Mouse (Mus musculus) cortical plate, adult 2 months (tissue): Measurements from ENCODE around the gene Abcb8. TPM values are rescaled to one million over a fixed set of nuclear protein-coding genes. Genes with fewer than 3 reads are reported as not detected.

ENCODE experiments used
- H3K27ac ChIP-seq: fragments of 200-500 bp; 2 replicates; pipeline ENCODE4 v1.5.1; 2012; ENCODE audit warnings: low read length, control low read depth, inconsistent platforms; ENCODE audit not compliant: insufficient read depth
- H3K4me1 ChIP-seq: fragments of 200-500 bp; 2 replicates; pipeline ENCODE4 v1.6.1; 2011; ENCODE audit warnings: low read length; ENCODE audit not compliant: control insufficient read depth, insufficient read depth
- H3K4me3 ChIP-seq: fragments of 200-500 bp; 2 replicates; pipeline ENCODE4 v1.5.1; 2011; ENCODE audit warnings: mild to moderate bottlenecking, low read length, control low read depth; ENCODE audit not compliant: insufficient read depth
- CTCF ChIP-seq: fragments of 200-500 bp; IDR thresholded peaks from 2 replicates; pipeline ENCODE4 v1.5.1; 2011; ENCODE audit warnings: mild to moderate bottlenecking, control low read depth, low read length; ENCODE audit not compliant: insufficient read depth; ENCODE audit errors: extremely low read depth
- POLR2A ChIP-seq: fragments of 200-500 bp; IDR thresholded peaks from 2 replicates; pipeline ENCODE4 v1.6.1; 2011; ENCODE audit warnings: mild to moderate bottlenecking, low read length, control low read depth; ENCODE audit not compliant: insufficient read depth; ENCODE audit errors: extremely low read depth
- polyA plus RNA-seq: library from polyadenylated mRNA; depleted of rRNA; stranded (reverse); fragments of >200 nt; gene quantifications from 2 replicates; pipeline ENCODE4 v1.2.3, GENCODE M21; 2012

Gene Abcb8
- polyA plus RNA-seq, 1 experiment, result 54.8 TPM

DNA sequence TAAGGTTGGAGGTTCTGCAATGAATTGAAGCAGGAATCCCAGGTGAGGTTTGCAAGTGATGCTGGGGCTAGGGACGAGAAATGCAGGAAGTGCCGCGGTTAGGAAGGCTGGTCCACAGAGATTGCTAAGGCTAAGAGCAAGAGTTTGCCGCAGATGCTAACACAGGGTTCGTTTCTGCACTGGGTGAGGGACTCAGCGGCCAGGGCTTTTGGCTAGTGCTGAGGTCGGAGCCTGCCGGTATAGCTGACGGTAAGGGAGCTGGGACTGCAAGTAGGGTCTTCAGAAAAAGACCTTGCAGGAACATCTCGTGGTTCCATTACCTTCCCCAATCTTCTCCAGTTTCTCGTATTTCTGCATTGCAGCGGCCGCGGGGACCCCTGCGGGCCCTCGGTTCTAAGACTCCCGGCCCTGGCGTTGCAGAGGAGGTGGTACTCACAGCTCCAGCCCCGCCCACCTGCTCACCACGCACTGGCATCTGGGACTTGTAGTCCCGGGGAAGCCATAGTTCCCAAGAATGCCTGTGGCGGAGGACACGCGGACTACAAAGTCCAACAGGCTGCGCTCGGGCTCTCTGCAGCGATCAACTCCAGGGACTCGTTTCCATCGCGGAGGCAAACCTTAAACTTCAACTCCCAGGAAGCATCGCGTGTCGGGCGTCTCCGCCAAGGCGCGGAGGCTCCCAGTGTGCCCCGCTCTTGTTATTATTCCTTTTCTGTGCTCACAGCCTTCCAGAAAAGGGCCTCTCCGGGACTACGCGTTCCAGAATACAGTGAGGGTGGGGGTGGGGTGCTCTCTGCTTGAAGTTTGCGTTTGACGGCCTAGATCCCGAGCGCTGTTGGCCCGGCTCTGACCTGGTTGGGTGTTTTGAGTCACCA, 29.9 kb downstream of the Abcb8 start, which contains the start of the genes Cdk5 and Slc4a2:
Cdk5 (minus strand) TSS at position 402 of the 875 bp plus-strand sequence.
Slc4a2 (plus strand) TSS at position 709 of the 875 bp plus-strand sequence.
- TF ChIP-seq POLR2A (peak; percentile 71), CTCF (no peak)
- 0 out of 2 replicates have a peak, but pooled peaks cover 1% of the 10 kb centered on the region for H3K4me1 ChIP-seq
- H3K27ac ChIP-seq, result peak within 1 kb of the TSS; percentile 93
- H3K4me3 ChIP-seq, result peak within 1 kb of the TSS; percentile 83

GRCm38 (mm10) chr5:24424004-24424781, 30.7 kb downstream of the Abcb8 start:
- Histone ChIP-seq H3K4me1 (0 out of 2 replicates have a peak, but pooled peaks cover 1% of the 10 kb centered on the region), H3K27ac (peak overlapping the region; percentile 93), H3K4me3 (peak overlapping the region; percentile 83)
- no peak for TF ChIP-seq CTCF
- no peak for TF ChIP-seq POLR2A

- TF ChIP-seq POLR2A (0 out of 2 replicates have a peak, but pooled peaks have one; percentile 22), CTCF (no peak)
- peak overlapping the region; percentile 83 for H3K4me3 ChIP-seq
- 0 out of 2 replicates have a peak, but pooled peaks cover 1% of the 10 kb centered on the region for H3K4me1 ChIP-seq
- H3K27ac ChIP-seq, result peak overlapping the region; percentile 93
These were observed 31.5 kb downstream of the Abcb8 start for GRCm38 (mm10) chr5:24424861-24425411.

DNA sequence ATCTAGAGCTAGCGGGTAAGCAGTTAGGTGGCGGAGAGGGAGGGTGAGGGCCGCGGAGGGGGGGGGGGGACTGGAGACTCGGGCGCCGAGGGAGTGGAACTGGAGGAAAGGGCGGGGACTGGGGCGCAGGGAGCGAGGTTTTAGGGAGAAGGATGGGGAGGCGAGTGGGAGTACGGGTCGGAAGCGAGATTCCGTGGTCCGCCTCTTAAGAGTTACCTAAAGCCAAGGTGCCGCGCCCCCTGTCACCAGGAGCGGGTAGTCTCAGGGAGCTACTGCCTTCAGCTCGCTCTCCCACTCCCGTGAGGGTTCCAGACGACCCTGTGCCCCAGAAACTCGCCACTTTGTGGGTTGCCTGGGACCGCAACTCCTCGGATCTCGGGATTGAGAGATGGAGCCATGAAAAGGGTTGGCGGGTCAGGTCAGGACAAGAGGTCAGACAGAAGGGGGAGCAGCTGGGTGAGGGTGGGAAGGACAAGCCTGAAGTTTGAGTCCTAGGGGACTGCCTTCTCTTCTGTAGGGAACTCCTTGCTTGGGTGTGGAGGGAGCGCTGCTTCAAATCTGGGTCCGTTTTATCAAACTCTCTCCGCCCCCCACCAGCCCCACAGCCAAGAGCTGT, 32.1 kb downstream of the Abcb8 start:
- TF ChIP-seq CTCF (no peak), POLR2A (no peak)
- Histone ChIP-seq H3K4me3 (peak overlapping the region; percentile 83), H3K27ac (no peak overlapping the region), H3K4me1 (0 out of 2 replicates have a peak, but pooled peaks cover 1% of the 10 kb centered on the region)

- 0 out of 2 replicates have a peak, but pooled peaks cover 1% of the 10 kb centered on the region for H3K4me1 ChIP-seq
- no peak overlapping the region for H3K27ac ChIP-seq
- peak overlapping the region; percentile 83; the same call in 1 of the 2 replicates for H3K4me3 ChIP-seq
- TF ChIP-seq CTCF (no peak), POLR2A (no peak)
These were observed 32.6 kb downstream of the Abcb8 start for GRCm38 (mm10) chr5:24426037-24426432.

DNA sequence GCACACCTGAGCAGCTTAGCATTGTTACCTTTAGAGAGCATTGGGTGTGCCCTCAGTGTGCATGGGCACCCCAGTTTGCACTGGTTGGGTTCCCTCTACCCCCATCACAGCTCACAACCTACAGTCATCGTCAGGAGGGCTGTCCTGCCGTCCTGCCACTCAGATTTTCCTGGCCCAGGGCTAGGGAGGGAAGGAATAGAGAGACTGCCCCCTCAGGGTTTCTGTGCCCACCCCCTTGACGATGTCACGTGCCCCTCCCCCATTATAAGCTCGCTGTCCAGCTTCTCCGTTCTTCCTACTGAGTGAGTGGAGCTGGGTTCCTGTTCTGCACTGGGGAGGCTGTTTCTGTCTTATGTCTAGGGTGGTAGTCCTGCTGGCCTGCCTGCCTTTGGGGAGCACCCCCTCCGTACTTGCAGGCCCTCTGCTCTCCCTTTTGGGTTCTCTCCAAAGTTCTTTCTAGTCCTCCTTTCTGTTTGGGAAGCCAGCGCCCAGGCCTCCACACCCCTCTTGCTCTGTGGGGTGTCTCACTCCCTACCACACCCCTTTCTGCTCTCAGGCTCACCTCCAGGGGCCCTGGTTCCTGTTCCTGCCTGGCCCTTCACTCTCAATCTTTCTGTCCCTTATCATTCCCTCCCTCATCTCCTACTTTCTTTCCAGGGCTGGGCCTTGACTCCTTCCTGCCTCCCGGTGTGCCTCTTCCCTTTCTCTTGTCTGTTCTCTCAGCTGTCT, 33.3 kb downstream of the Abcb8 start:
- Histone ChIP-seq H3K4me1 (0 out of 2 replicates have a peak, but pooled peaks cover 1% of the 10 kb centered on the region), H3K4me3 (no peak overlapping the region), H3K27ac (no peak overlapping the region)
- TF ChIP-seq CTCF (no peak), POLR2A (no peak)

GRCm38 (mm10) chr5:24427285-24427633, 33.8 kb downstream of the Abcb8 start:
- TF ChIP-seq CTCF (no peak), POLR2A (no peak)
- H3K4me1 ChIP-seq, result 0 out of 2 replicates have a peak, but pooled peaks cover 1% of the 10 kb centered on the region
- no peak overlapping the region for H3K27ac ChIP-seq
- no peak overlapping the region for H3K4me3 ChIP-seq

DNA sequence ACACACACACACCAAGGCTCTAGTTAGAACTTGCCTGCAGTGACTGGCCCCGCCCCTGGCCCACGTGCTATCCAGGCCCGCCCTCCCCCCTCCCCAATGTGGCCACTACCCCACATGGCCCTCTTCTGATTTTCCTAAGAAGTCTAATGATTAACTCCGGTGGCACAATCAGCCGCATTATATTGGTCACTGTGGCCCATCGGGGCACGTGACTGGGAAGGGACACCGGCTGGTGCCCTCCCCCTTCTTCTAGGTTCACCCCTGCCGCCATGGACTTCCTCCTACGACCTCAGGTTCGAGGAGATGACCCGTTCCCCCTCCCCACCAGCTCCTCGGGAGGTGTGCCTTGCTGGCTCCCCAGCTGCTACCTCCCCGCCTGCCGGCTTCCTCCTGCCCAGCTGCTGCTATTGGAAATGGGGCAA, 34.5 kb downstream of the Abcb8 start:
- Histone ChIP-seq H3K4me3 (no peak overlapping the region), H3K4me1 (0 out of 2 replicates have a peak, but pooled peaks cover 1% of the 10 kb centered on the region), H3K27ac (no peak overlapping the region)
- no peak for TF ChIP-seq POLR2A
- no peak for TF ChIP-seq CTCF

GRCm38 (mm10) chr5:24428596-24428995, 35.1 kb downstream of the Abcb8 start:
- Histone ChIP-seq H3K4me3 (no peak overlapping the region), H3K27ac (no peak overlapping the region), H3K4me1 (0 out of 2 replicates have a peak, but pooled peaks cover 1% of the 10 kb centered on the region)
- TF ChIP-seq CTCF (no peak), POLR2A (no peak)
